Mouse (Mus musculus) CH12.LX (cell line): ENCODE results near the gene Uts2b. TPM values are rescaled to one million over a fixed set of nuclear protein-coding genes. Genes with fewer than 3 reads are reported as not detected.
A peak's percentile ranks its signal among the peaks of the same experiment; 100 is the strongest.

Source experiments
- DNase-seq: peaks from one replicate; pipeline ENCODE4 v3.0.0-alpha.2; 2013; ENCODE audit errors: extremely low read depth
- H3K27ac ChIP-seq: 2 replicates; pipeline ENCODE4 v1.5.1; 2012; ENCODE audit warnings: low read depth, mild to moderate bottlenecking, control low read depth, moderate library complexity; ENCODE audit not compliant: insufficient read depth
- H3K27me3 ChIP-seq: replicated peaks from 2 replicates; pipeline ENCODE3; 2012; ENCODE audit warnings: inconsistent platforms
- H3K36me3 ChIP-seq, 2 experiments: replicated peaks in 1 of 2; 2 replicates each; pipeline versions ENCODE3 to v1.6.1; 2012; ENCODE audit warnings: inconsistent platforms in 1 of 2, low read length in 1 of 2, mild to moderate bottlenecking in 1 of 2, mixed read lengths in 1 of 2, moderate library complexity in 1 of 2; ENCODE audit not compliant: control insufficient read depth in 1 of 2, insufficient read depth in 1 of 2
- H3K4me1 ChIP-seq, 2 experiments: 2 replicates each; pipeline ENCODE4 v1.6.1; 2012; ENCODE audit warnings: inconsistent platforms in 1 of 2, moderate library complexity in 1 of 2; ENCODE audit not compliant: insufficient read depth in 2 of 2, control insufficient read depth in 1 of 2
- H3K4me2 ChIP-seq: 2 replicates; pipeline ENCODE4 v1.6.1; 2012; ENCODE audit warnings: low read depth, mild to moderate bottlenecking, control low read depth; ENCODE audit not compliant: poor library complexity, insufficient read depth, severe bottlenecking
- H3K4me3 ChIP-seq, 3 experiments: fragments of 150-350 bp in 1 of 3; sonication (generic) in 1 of 3; replicated peaks in 1 of 3; 2 replicates each; pipeline versions ENCODE3 to v1.5.1; 2011 to 2012; ENCODE audit warnings: low read depth in 2 of 3, low read length in 2 of 3, mild to moderate bottlenecking in 2 of 3, moderate library complexity in 2 of 3, control low read depth in 1 of 3, improper control_type of control experiment in 1 of 3, inconsistent platforms in 1 of 3, mixed read lengths in 1 of 3; ENCODE audit not compliant: poor library complexity in 1 of 3
- H3K79me2 ChIP-seq: replicated peaks from 2 replicates; pipeline ENCODE4 v1.6.1; 2012; ENCODE audit warnings: mild to moderate bottlenecking, moderate library complexity; ENCODE audit not compliant: control insufficient read depth, poor library complexity, insufficient read depth, severe bottlenecking; ENCODE audit errors: extremely low read depth
- H3K9ac ChIP-seq: 2 replicates; pipeline ENCODE4 v1.6.1; 2012; ENCODE audit warnings: low read depth, mild to moderate bottlenecking, control low read depth, moderate library complexity; ENCODE audit not compliant: insufficient read depth
- H3K9me3 ChIP-seq: replicated peaks from 2 replicates; pipeline ENCODE3; 2012; ENCODE audit warnings: low read length, inconsistent platforms, mixed read lengths
- CHD1 ChIP-seq: IDR thresholded peaks from 2 replicates; pipeline ENCODE4 v1.6.1; 2012; ENCODE audit warnings: low read depth, low read length, improper control_type of control experiment, inconsistent platforms
- CHD2 ChIP-seq: IDR thresholded peaks from 2 replicates; pipeline ENCODE4 v1.6.1; 2011; ENCODE audit warnings: low read length, improper control_type of control experiment
- CTCF ChIP-seq, 2 experiments: IDR thresholded peaks in 1 of 2; conservative IDR thresholded peaks in 1 of 2; 2 replicates each; pipeline ENCODE4 v1.5.1; 2011 to 2012; ENCODE audit warnings: low read depth in 2 of 2, low read length in 2 of 2, improper control_type of control experiment in 1 of 2, inconsistent platforms in 1 of 2, mild to moderate bottlenecking in 1 of 2, moderate library complexity in 1 of 2
- EP300 ChIP-seq: IDR thresholded peaks from 2 replicates; pipeline ENCODE4 v1.6.1; 2011; ENCODE audit warnings: low read length, improper control_type of control experiment
- ETS1 ChIP-seq: conservative IDR thresholded peaks from 2 replicates; pipeline ENCODE4 v1.6.1; 2012; ENCODE audit warnings: low read depth, mild to moderate bottlenecking, inconsistent platforms, low read length, improper control_type of control experiment, moderate library complexity
- GABPA ChIP-seq: IDR thresholded peaks from 2 replicates; pipeline ENCODE4 v1.6.1; 2012; ENCODE audit warnings: low read depth, low read length, improper control_type of control experiment, inconsistent platforms; ENCODE audit not compliant: insufficient replicate concordance
- IRF4 ChIP-seq: IDR thresholded peaks from 2 replicates; pipeline ENCODE4 v1.6.1; 2014; ENCODE audit warnings: low read depth, mild to moderate bottlenecking, inconsistent platforms, low read length, improper control_type of control experiment
- JUN ChIP-seq: IDR thresholded peaks from 2 replicates; pipeline ENCODE4 v1.6.1; 2011; ENCODE audit warnings: low read depth, mild to moderate bottlenecking, low read length, improper control_type of control experiment, moderate library complexity; ENCODE audit not compliant: insufficient read depth
- JUND ChIP-seq: conservative IDR thresholded peaks from 2 replicates; pipeline ENCODE4 v1.6.1; 2011; ENCODE audit warnings: low read depth, low read length, improper control_type of control experiment
- MAX ChIP-seq: IDR thresholded peaks from 2 replicates; pipeline ENCODE4 v1.6.1; 2011; ENCODE audit warnings: low read length, improper control_type of control experiment
- MAZ ChIP-seq: IDR thresholded peaks from 2 replicates; pipeline ENCODE4 v1.6.1; 2012; ENCODE audit warnings: low read depth, mild to moderate bottlenecking, inconsistent platforms, low read length, improper control_type of control experiment, moderate library complexity
- MEF2A ChIP-seq: IDR thresholded peaks from 2 replicates; pipeline ENCODE4 v1.6.1; 2014; ENCODE audit warnings: low read depth, mild to moderate bottlenecking, inconsistent platforms, low read length, improper control_type of control experiment, borderline replicate concordance
- MXI1 ChIP-seq: IDR thresholded peaks from 2 replicates; pipeline ENCODE4 v1.6.1; 2011; ENCODE audit warnings: mild to moderate bottlenecking, low read depth, low read length, improper control_type of control experiment
- MYC ChIP-seq: IDR thresholded peaks from 2 replicates; pipeline ENCODE4 v1.6.1; 2011; ENCODE audit warnings: low read depth, mild to moderate bottlenecking, improper control_type of control experiment, low read length
- NRF1 ChIP-seq: IDR thresholded peaks from 2 replicates; pipeline ENCODE4 v1.6.1; 2014; ENCODE audit warnings: low read depth, mild to moderate bottlenecking, inconsistent platforms, low read length, improper control_type of control experiment, moderate library complexity
- PAX5 ChIP-seq: IDR thresholded peaks from 2 replicates; pipeline ENCODE4 v1.6.1; 2012; ENCODE audit warnings: low read length, inconsistent platforms, mixed read lengths
- POLR2AphosphoS2 ChIP-seq: IDR thresholded peaks from 2 replicates; pipeline ENCODE4 v1.6.1; 2011; ENCODE audit warnings: low read depth, low read length, improper control_type of control experiment
- RAD21 ChIP-seq: IDR thresholded peaks from 2 replicates; pipeline ENCODE4 v1.6.1; 2011; ENCODE audit warnings: low read depth, mild to moderate bottlenecking, low read length, improper control_type of control experiment, moderate library complexity
- RCOR1 ChIP-seq: conservative IDR thresholded peaks from 2 replicates; pipeline ENCODE4 v1.6.1; 2012; ENCODE audit warnings: low read depth, mild to moderate bottlenecking, inconsistent platforms, low read length, improper control_type of control experiment
- SIN3A ChIP-seq: IDR thresholded peaks from 2 replicates; pipeline ENCODE4 v1.6.1; 2012; ENCODE audit warnings: low read length, improper control_type of control experiment, inconsistent platforms
- SMC3 ChIP-seq: IDR thresholded peaks from 2 replicates; pipeline ENCODE4 v1.6.1; 2011; ENCODE audit warnings: low read depth, low read length, improper control_type of control experiment
- TBP ChIP-seq: conservative IDR thresholded peaks from 2 replicates; pipeline ENCODE4 v1.6.1; 2011; ENCODE audit warnings: low read depth, low read length, improper control_type of control experiment
- TCF12 ChIP-seq: IDR thresholded peaks from 2 replicates; pipeline ENCODE4 v1.6.1; 2014; ENCODE audit warnings: low read depth, mild to moderate bottlenecking, inconsistent platforms, low read length, improper control_type of control experiment
- UBTF ChIP-seq: IDR thresholded peaks from 2 replicates; pipeline ENCODE4 v1.6.1; 2012; ENCODE audit warnings: low read depth, mild to moderate bottlenecking, inconsistent platforms, low read length, improper control_type of control experiment, moderate library complexity
- USF1 ChIP-seq: IDR thresholded peaks from 2 replicates; pipeline ENCODE4 v1.6.1; 2014; ENCODE audit warnings: low read depth, mild to moderate bottlenecking, inconsistent platforms, low read length, improper control_type of control experiment
- USF2 ChIP-seq: conservative IDR thresholded peaks from 2 replicates; pipeline ENCODE4 v1.6.1; 2011; ENCODE audit warnings: low read depth, low read length, improper control_type of control experiment
- ZKSCAN1 ChIP-seq: IDR thresholded peaks from 2 replicates; pipeline ENCODE4 v1.6.1; 2012; ENCODE audit warnings: low read depth, inconsistent platforms, low read length, improper control_type of control experiment, borderline replicate concordance
- ZMIZ1 ChIP-seq: IDR thresholded peaks from 2 replicates; pipeline ENCODE4 v1.6.1; 2012; ENCODE audit warnings: low read depth, mild to moderate bottlenecking, inconsistent platforms, low read length, improper control_type of control experiment
- ZNF384 ChIP-seq: IDR thresholded peaks from 2 replicates; pipeline ENCODE4 v1.6.1; 2012; ENCODE audit warnings: low read depth, low read length, improper control_type of control experiment, inconsistent platforms
- dilution Hi-C: fragments of 300-500 bp; cut with MboI; formaldehyde crosslinking; loops from 2 replicates; pipeline ENCODE4 v1.14.3; 2020; ENCODE audit warnings: low sequenced_read_pairs; ENCODE audit not compliant: extremely low pct_unique_long_range_greater_than_20kb, extremely low pct_ligation_motif_present
- in situ Hi-C: fragments of 300-500 bp; cut with MboI; formaldehyde crosslinking; loops from 3 replicates; pipeline ENCODE4 v1.14.3; 2019; ENCODE audit warnings: low sequenced_read_pairs, low pct_ligation_motif_present, low pct_unique_long_range_greater_than_20kb, mixed read lengths
- polyA plus RNA-seq: library from polyadenylated mRNA; unstranded; fragments of >175 nt; gene quantifications from 2 replicates; pipeline ENCODE4 v1.2.1, GENCODE M21; 2012; ENCODE audit warnings: low read depth; ENCODE audit not compliant: insufficient read length
- total RNA-seq, 2 experiments: library from RNA; depleted of rRNA; stranded (reverse); fragments of 300-350 nt in 1 of 2; fragments of >200 nt in 1 of 2; gene quantifications; 2 replicates each; pipeline ENCODE4 v1.2.3; 2012 to 2014

Gene Uts2b
- total and polyA plus RNA-seq, 3 experiments, result 0.38 to 0.51 TPM; not detected in 1

- TF ChIP-seq MXI1 (peak; percentile 28; the same call in 1 of the 2 replicates), RAD21 (no peak; the same call in 1 of the 2 replicates), RCOR1 (0 out of 2 replicates have a peak, but pooled peaks have one; percentile 23), MYC (peak; percentile 82; the same call in 1 of the 2 replicates), MAX (peak; percentile 44; the same call in 1 of the 2 replicates), IRF4 (peak; percentile 78), CHD2 (peak; percentile 51; the same call in 1 of the 2 replicates), MEF2A (peak; percentile 50; the same call in 1 of the 2 replicates), SIN3A (no peak; the same call in 1 of the 2 replicates), ETS1 (peak; percentile 51), CHD1 (peak; percentile 96), JUND (peak; percentile 60; the same call in 1 of the 2 replicates), EP300 (peak; percentile 62; the same call in 1 of the 2 replicates), ZMIZ1 (no peak), JUN (peak; percentile 20; the same call in 1 of the 2 replicates), TCF12 (0 out of 2 replicates have a peak, but pooled peaks have one; percentile 16), POLR2AphosphoS2 (no peak)
- peaks cover 0 to 2% of the 10 kb centered on the region in 2 experiments for H3K36me3 ChIP-seq
Observed at GRCm38 (mm10) chr16:27386850-27387407, 16.9 kb upstream of the Uts2b start.

GRCm38 (mm10) chr16:27385649-27386048, 15.6 kb upstream of the Uts2b start:
- H3K27me3 ChIP-seq, result no peaks in the 10 kb centered on the region
- dilution Hi-C loops (no loop called here), in situ Hi-C loops (loop anchor here (5.0 kb wide), 1 partner anchor 38 kb away; no protein-coding TSS in a partner anchor)
- peak overlapping the region; percentile 4; the same call in 1 of the 2 replicates for H3K4me2 ChIP-seq
- H3K4me3 ChIP-seq, result no peak overlapping the region
- H3K79me2 ChIP-seq, result peaks cover 18% of the 10 kb centered on the region
- peaks cover 18 to 51% of the 10 kb centered on the region in 2 experiments for H3K4me1 ChIP-seq
- no peak overlapping the region for H3K27ac ChIP-seq
- TF ChIP-seq NRF1 (no peak), JUND (no peak), ZMIZ1 (no peak), USF1 (no peak), TCF12 (no peak), EP300 (no peak), MAZ (no peak), PAX5 (no peak), ZKSCAN1 (no peak), GABPA (no peak), SMC3 (no peak), MYC (no peak), ZNF384 (no peak), IRF4 (no peak), TBP (no peak), MAX (no peak), MEF2A (no peak), USF2 (no peak), UBTF (no peak), CTCF (conservative IDR thresholded peaks at IDR 0.05 in 1 of 2, IDR thresholded peaks at IDR 0.05 in 1 of 2; ENCODE audit: low read depth in 2 of 2, low read length in 2 of 2) (no peak)
- peak overlapping the region; percentile 99 for H3K9ac ChIP-seq
- H3K36me3 ChIP-seq, result no peaks in the 10 kb centered on the region
- no peaks in the 10 kb centered on the region for H3K9me3 ChIP-seq
- DNase-seq, result no peak

More at GRCm38 (mm10) chr16:27386850-27387407, 16.9 kb upstream of the Uts2b start:
- no peaks in the 10 kb centered on the region for H3K27me3 ChIP-seq
- H3K4me2 ChIP-seq, result peak overlapping the region; percentile 99
- peaks cover 18 to 50% of the 10 kb centered on the region in 2 experiments for H3K4me1 ChIP-seq
- peaks cover 30% of the 10 kb centered on the region for H3K79me2 ChIP-seq
- dilution Hi-C loops (no loop called here), in situ Hi-C loops (loop anchor here (5.0 kb wide), 1 partner anchor 40 kb away; no protein-coding TSS in a partner anchor)
- peak; percentile 47 for DNase-seq
- H3K9ac ChIP-seq, result peak overlapping the region; percentile 99
- H3K9me3 ChIP-seq, result no peaks in the 10 kb centered on the region
- H3K27ac ChIP-seq, result peak overlapping the region; percentile 80; the same call in 1 of the 2 replicates
- H3K4me3 ChIP-seq, result no peak overlapping the region
